Comparison of ENCODE assay signal across 8 mouse cellular contexts in the genomic region with DNA sequence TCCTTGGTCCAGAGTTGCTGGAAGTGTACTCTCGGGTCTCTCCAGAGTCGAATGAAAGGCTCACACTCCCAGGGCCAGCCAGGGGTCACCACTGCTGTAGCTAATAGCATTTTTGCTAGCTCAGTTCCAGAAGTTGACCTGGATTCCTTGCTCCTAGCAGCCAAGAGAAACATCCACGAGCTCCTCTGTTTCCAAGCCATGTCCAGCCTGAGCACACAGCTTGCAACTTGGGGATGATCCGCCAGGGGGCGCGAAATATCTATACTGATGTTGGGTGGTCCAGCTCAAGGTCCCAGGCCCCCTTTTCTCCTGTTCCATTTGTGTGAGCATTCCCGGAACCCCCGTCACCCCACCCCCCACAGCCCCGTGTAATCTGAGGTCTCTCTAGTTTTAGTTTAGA. TPM values are rescaled to one million over a fixed set of nuclear protein-coding genes. Genes with fewer than 3 reads are reported as not detected.
DNase-seq lines count a peak whose midpoint lies in the region; ATAC-seq and TF ChIP-seq lines count a peak whose summit lies in the region.

No protein-coding gene starts in this region.

- peak; percentile 72 for DNase-seq in forebrain, embryonic 14.5 days (ENCODE audit: low spot score)
- no peak for DNase-seq in testis, postnatal 14 days (ENCODE audit: low spot score)
- DNase-seq in embryonic facial prominence, embryonic 10.5 days (ENCODE audit: low spot score), result peak; percentile 77
- peak; percentile 86 for DNase-seq in kidney, postnatal 10 days
- peak; percentile 84 for DNase-seq in midbrain, embryonic 14.5 days
- DNase-seq in yolk sac, embryonic 10.5 days (ENCODE audit: low spot score), result no peak

- no peak overlapping the region for H3K4me2 ChIP-seq in forebrain, embryonic 14.5 days (ENCODE audit: low read length)
- H3K4me2 ChIP-seq in forebrain, embryonic 12.5 days, result no peak overlapping the region
- H3K4me2 ChIP-seq in midbrain, embryonic 14.5 days (ENCODE audit: low read length), result 0 out of 2 replicates have a peak overlapping the region, but pooled peaks have one; percentile 11

- peak; percentile 48; the same call in 1 of the 2 replicates for TF ChIP-seq CTCF in testis, adult 2 months (IDR thresholded peaks at IDR 0.05; ENCODE audit: control insufficient read depth, insufficient read depth, insufficient replicate concordance, low read depth, low read length)

- H3K27me3 ChIP-seq in forebrain, embryonic 14.5 days (replicated peaks; ENCODE audit: control insufficient read depth, insufficient read depth, low read length), result no peaks in the 10 kb centered on the region
- H3K27me3 ChIP-seq in forebrain, embryonic 12.5 days, result 0 out of 2 replicates have a peak, but pooled peaks cover 3% of the 10 kb centered on the region
- no peaks in the 10 kb centered on the region for H3K27me3 ChIP-seq in testis, adult 2 months (ENCODE audit: control insufficient read depth, insufficient read depth, low read length)
- no peaks in the 10 kb centered on the region for H3K27me3 ChIP-seq in embryonic facial prominence, embryonic 10.5 days (replicated peaks; ENCODE audit: low read depth, poor library complexity, severe bottlenecking)
- no peaks in the 10 kb centered on the region for H3K27me3 ChIP-seq in midbrain, embryonic 14.5 days (ENCODE audit: control insufficient read depth, insufficient read depth, low read length)

- no peaks in the 10 kb centered on the region for H3K36me3 ChIP-seq in forebrain, embryonic 14.5 days (ENCODE audit: control insufficient read depth, insufficient read depth, low read length)
- H3K36me3 ChIP-seq in forebrain, embryonic 12.5 days (replicated peaks), result no peaks in the 10 kb centered on the region
- H3K36me3 ChIP-seq in testis, adult 2 months (ENCODE audit: control insufficient read depth, insufficient read depth, low read length), result no peaks in the 10 kb centered on the region
- H3K36me3 ChIP-seq in embryonic facial prominence, embryonic 10.5 days (replicated peaks), result no peaks in the 10 kb centered on the region
- H3K36me3 ChIP-seq in midbrain, embryonic 14.5 days (ENCODE audit: control insufficient read depth, insufficient read depth, low read length), result no peaks in the 10 kb centered on the region

- no peak overlapping the region for H3K4me3 ChIP-seq in forebrain, embryonic 14.5 days (ENCODE audit: low read depth, low read length)
- no peak overlapping the region for H3K4me3 ChIP-seq in forebrain, embryonic 12.5 days (replicated peaks)
- no peak overlapping the region for H3K4me3 ChIP-seq in testis, adult 2 months (ENCODE audit: control insufficient read depth, low read depth, low read length)
- H3K4me3 ChIP-seq in embryonic facial prominence, embryonic 10.5 days, result no peak overlapping the region; the same call in 1 of the 2 replicates
- no peak overlapping the region for H3K4me3 ChIP-seq in midbrain, embryonic 14.5 days (replicated peaks; ENCODE audit: low read depth, low read length)

- no peak for TF ChIP-seq POLR2A in testis, adult 2 months (IDR thresholded peaks at IDR 0.05; ENCODE audit: control insufficient read depth, low read depth, low read length)

- no peaks in the 10 kb centered on the region for H3K9me3 ChIP-seq in forebrain, embryonic 14.5 days (replicated peaks; ENCODE audit: control insufficient read depth, low read length)
- H3K9me3 ChIP-seq in forebrain, embryonic 12.5 days, result no peaks in the 10 kb centered on the region
- no peaks in the 10 kb centered on the region for H3K9me3 ChIP-seq in embryonic facial prominence, embryonic 10.5 days
- H3K9me3 ChIP-seq in midbrain, embryonic 14.5 days (ENCODE audit: control insufficient read depth, low read length), result no peaks in the 10 kb centered on the region

- no peak overlapping the region for H3K27ac ChIP-seq in forebrain, embryonic 14.5 days (ENCODE audit: low read depth, low read length)
- no peak overlapping the region for H3K27ac ChIP-seq in forebrain, embryonic 12.5 days
- H3K27ac ChIP-seq in testis, adult 2 months (ENCODE audit: control insufficient read depth, insufficient read depth, low read depth, low read length), result no peak overlapping the region
- H3K27ac ChIP-seq in embryonic facial prominence, embryonic 10.5 days (replicated peaks), result no peak overlapping the region
- no peak overlapping the region for H3K27ac ChIP-seq in midbrain, embryonic 14.5 days (replicated peaks; ENCODE audit: low read depth, low read length)

- no peak for ATAC-seq in forebrain, embryonic 14.5 days
- no peak for ATAC-seq in forebrain, embryonic 12.5 days (ENCODE audit: low FRiP score)
- ATAC-seq in midbrain, embryonic 14.5 days (ENCODE audit: low FRiP score, low TSS enrichment), result no peak

- WGBS in forebrain, embryonic 14.5 days, result 31% methylated on average over 9 of the region's 9 CpGs
- 27% methylated on average over 9 of the region's 9 CpGs for WGBS in forebrain, embryonic 12.5 days
- 37% methylated on average over 9 of the region's 9 CpGs for WGBS in embryonic facial prominence, embryonic 10.5 days
- 36% methylated on average over 9 of the region's 9 CpGs for WGBS in midbrain, embryonic 14.5 days

- no peak overlapping the region for H3K9ac ChIP-seq in forebrain, embryonic 14.5 days (ENCODE audit: low read length)
- H3K9ac ChIP-seq in forebrain, embryonic 12.5 days, result no peak overlapping the region
- no peak overlapping the region for H3K9ac ChIP-seq in midbrain, embryonic 14.5 days (replicated peaks; ENCODE audit: low read length)

- H3K4me1 ChIP-seq in forebrain, embryonic 14.5 days (ENCODE audit: control insufficient read depth, insufficient read depth, low read length), result peaks cover 11% of the 10 kb centered on the region; the same call in 1 of the 2 replicates
- H3K4me1 ChIP-seq in forebrain, embryonic 12.5 days, result peaks cover 17% of the 10 kb centered on the region
- peaks cover 7% of the 10 kb centered on the region for H3K4me1 ChIP-seq in testis, adult 2 months (ENCODE audit: control insufficient read depth, insufficient read depth, low read length)
- H3K4me1 ChIP-seq in embryonic facial prominence, embryonic 10.5 days, result peaks cover 13% of the 10 kb centered on the region
- H3K4me1 ChIP-seq in midbrain, embryonic 14.5 days (ENCODE audit: control insufficient read depth, insufficient read depth, low read length), result peaks cover 10% of the 10 kb centered on the region

RNA-seq across cellular contexts. Expression of gene Zfp628, which starts 3.5 kb away (rescaled TPM):
- 3.6 and 3.8 TPM in 2 replicates for polyA plus RNA-seq in forebrain, embryonic 14.5 days (2014; fragmentation: Nextera tagmentation; extraction: Ambion mirVana)
- 4.0 and 4.6 TPM in 2 replicates for polyA plus RNA-seq in forebrain, embryonic 12.5 days (2016; fragmentation: Nextera tagmentation; extraction: Ambion mirVana)
- polyA plus RNA-seq in testis, adult 2 months (2012; rRNA removed), result 8.8 and 10.5 TPM in 2 replicates
- polyA plus RNA-seq in embryonic facial prominence, embryonic 10.5 days (2016; fragmentation: Nextera tagmentation; extraction: Ambion mirVana), result 4.5 and 4.6 TPM in 2 replicates
- 4.6 and 5.1 TPM in 2 replicates for polyA plus RNA-seq in midbrain, embryonic 14.5 days (2014; fragmentation: Nextera tagmentation; extraction: Ambion mirVana)

RNA-seq across cellular contexts. Expression of gene Gm36210, which starts 5.2 kb away (rescaled TPM):
- 0.33 and 0.44 TPM in 2 replicates for polyA plus RNA-seq in forebrain, embryonic 14.5 days (2014; fragmentation: Nextera tagmentation; extraction: Ambion mirVana)
- polyA plus RNA-seq in forebrain, embryonic 12.5 days (2016; fragmentation: Nextera tagmentation; extraction: Ambion mirVana), result 0.24 and 0.41 TPM in 2 replicates
- polyA plus RNA-seq in testis, adult 2 months (2012; rRNA removed), result 0.65 and 0.79 TPM in 2 replicates
- polyA plus RNA-seq in embryonic facial prominence, embryonic 10.5 days (2016; fragmentation: Nextera tagmentation; extraction: Ambion mirVana), result 0.22 TPM in 1 of 2 replicates, not detected in the other
- 0.55 TPM in 1 of 2 replicates, not detected in the other for polyA plus RNA-seq in midbrain, embryonic 14.5 days (2014; fragmentation: Nextera tagmentation; extraction: Ambion mirVana)

RNA-seq across cellular contexts. Expression of gene Nat14, which starts 10.3 kb away (rescaled TPM):
- polyA plus RNA-seq in forebrain, embryonic 14.5 days (2014; fragmentation: Nextera tagmentation; extraction: Ambion mirVana), result 9.8 and 17.7 TPM in 2 replicates
- 18.1 and 19.4 TPM in 2 replicates for polyA plus RNA-seq in forebrain, embryonic 12.5 days (2016; fragmentation: Nextera tagmentation; extraction: Ambion mirVana)
- polyA plus RNA-seq in testis, adult 2 months (2012; rRNA removed), result 3.7 and 4.8 TPM in 2 replicates
- polyA plus RNA-seq in embryonic facial prominence, embryonic 10.5 days (2016; fragmentation: Nextera tagmentation; extraction: Ambion mirVana), result 4.9 and 5.3 TPM in 2 replicates
- 24.0 and 28.9 TPM in 2 replicates for polyA plus RNA-seq in midbrain, embryonic 14.5 days (2014; fragmentation: Nextera tagmentation; extraction: Ambion mirVana)

RNA-seq across cellular contexts. Expression of gene Ssc5d, which starts 14.0 kb away (rescaled TPM):
- polyA plus RNA-seq in forebrain, embryonic 14.5 days (2014; fragmentation: Nextera tagmentation; extraction: Ambion mirVana), result 0.23 and 0.41 TPM in 2 replicates
- 0.89 and 1.4 TPM in 2 replicates for polyA plus RNA-seq in forebrain, embryonic 12.5 days (2016; fragmentation: Nextera tagmentation; extraction: Ambion mirVana)
- 0.94 and 1.9 TPM in 2 replicates for polyA plus RNA-seq in testis, adult 2 months (2012; rRNA removed)
- polyA plus RNA-seq in embryonic facial prominence, embryonic 10.5 days (2016; fragmentation: Nextera tagmentation; extraction: Ambion mirVana), result 1.4 and 1.7 TPM in 2 replicates
- polyA plus RNA-seq in midbrain, embryonic 14.5 days (2014; fragmentation: Nextera tagmentation; extraction: Ambion mirVana), result 0.12 and 0.84 TPM in 2 replicates

RNA-seq across cellular contexts. Expression of gene Isoc2a, which starts 34.6 kb away (rescaled TPM):
- polyA plus RNA-seq in forebrain, embryonic 14.5 days (2014; fragmentation: Nextera tagmentation; extraction: Ambion mirVana), result 0.53 and 0.59 TPM in 2 replicates
- 0.70 and 0.89 TPM in 2 replicates for polyA plus RNA-seq in forebrain, embryonic 12.5 days (2016; fragmentation: Nextera tagmentation; extraction: Ambion mirVana)
- polyA plus RNA-seq in testis, adult 2 months (2012; rRNA removed), result 20.2 and 20.9 TPM in 2 replicates
- 0.68 and 0.86 TPM in 2 replicates for polyA plus RNA-seq in embryonic facial prominence, embryonic 10.5 days (2016; fragmentation: Nextera tagmentation; extraction: Ambion mirVana)
- 0.43 and 0.54 TPM in 2 replicates for polyA plus RNA-seq in midbrain, embryonic 14.5 days (2014; fragmentation: Nextera tagmentation; extraction: Ambion mirVana)

Comparison
In these comparisons a context has a peak if more than half of its experiments do, and no peak if none do; other contexts are left out.
1. DNase-seq: peak in forebrain, embryonic 14.5 days (single experiment), embryonic facial prominence, embryonic 10.5 days (single experiment), kidney, postnatal 10 days (single experiment) and midbrain, embryonic 14.5 days (single experiment); none in testis, postnatal 14 days (single experiment) and yolk sac, embryonic 10.5 days (single experiment).